Mouse (Mus musculus): ENCODE data around the gene E130311K13Rik.

E130311K13Rik gene

GRCm38 (mm10) chr3:63895786-63896185 lies 33.5 kb downstream of the E130311K13Rik start:
- no peak for DNase-seq (ENCODE audit: low spot score)

DNA sequence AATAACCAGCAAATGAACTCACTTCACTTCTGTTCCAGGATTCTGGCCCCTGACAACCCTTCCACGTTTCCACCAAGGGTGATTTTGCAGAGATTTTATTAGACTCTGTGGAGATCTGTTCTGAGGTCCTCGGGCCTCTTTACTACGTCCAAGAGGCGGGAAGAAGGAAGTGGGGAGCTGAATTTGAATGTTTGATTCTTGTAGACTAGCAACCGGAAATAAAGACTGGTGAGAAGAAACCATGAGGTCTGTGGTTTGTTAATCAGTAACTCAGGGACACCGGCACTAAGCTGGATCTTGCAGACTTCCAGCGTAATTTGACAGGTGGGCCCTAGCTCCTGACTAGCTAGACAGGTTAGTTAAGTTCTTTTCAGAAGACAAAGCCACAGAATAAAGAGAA lies 35.6 kb downstream of the E130311K13Rik start:
- DNase-seq (ENCODE audit: low spot score): peak; percentile 18

DNA sequence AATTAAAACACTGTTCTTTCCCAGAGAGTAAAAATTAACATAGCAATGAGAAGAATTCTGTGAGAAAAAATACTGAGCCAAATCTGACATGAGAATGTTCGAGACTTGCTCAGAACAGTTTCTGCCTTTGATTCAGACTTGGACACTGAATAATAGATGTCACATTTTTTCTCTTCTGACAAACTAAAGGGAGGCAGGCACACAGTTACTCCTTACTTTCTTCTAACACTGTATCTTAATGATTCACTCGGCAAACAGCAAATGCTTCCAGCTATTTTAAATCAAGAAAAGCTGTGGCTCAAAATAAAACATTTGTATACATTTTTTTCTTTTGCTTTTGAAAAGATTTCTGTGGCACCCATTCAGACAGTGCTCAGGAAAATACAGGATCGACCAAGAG lies 37.1 kb downstream of the E130311K13Rik start:
- no peak for DNase-seq (ENCODE audit: low spot score)

DNA sequence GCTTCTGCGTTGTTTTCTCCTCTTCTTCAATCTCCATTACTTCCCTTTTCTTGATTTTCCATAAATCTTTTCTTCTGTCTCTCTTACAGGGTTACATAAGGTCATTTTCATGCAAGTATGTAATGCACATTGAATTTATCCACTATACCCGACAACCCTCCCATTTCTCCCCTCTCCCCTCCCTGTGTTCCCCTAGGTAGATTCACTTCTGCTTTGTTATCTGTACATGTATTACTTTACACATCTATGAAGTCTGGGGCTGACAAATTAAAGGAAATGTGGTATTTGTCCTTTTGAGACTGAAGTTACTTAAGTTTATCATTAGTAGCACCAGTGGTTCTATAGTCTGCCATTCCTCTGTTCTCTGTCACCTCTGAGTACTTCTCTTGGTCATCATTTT lies 48.2 kb downstream of the E130311K13Rik start:
- no peak for DNase-seq (ENCODE audit: low spot score)

DNA sequence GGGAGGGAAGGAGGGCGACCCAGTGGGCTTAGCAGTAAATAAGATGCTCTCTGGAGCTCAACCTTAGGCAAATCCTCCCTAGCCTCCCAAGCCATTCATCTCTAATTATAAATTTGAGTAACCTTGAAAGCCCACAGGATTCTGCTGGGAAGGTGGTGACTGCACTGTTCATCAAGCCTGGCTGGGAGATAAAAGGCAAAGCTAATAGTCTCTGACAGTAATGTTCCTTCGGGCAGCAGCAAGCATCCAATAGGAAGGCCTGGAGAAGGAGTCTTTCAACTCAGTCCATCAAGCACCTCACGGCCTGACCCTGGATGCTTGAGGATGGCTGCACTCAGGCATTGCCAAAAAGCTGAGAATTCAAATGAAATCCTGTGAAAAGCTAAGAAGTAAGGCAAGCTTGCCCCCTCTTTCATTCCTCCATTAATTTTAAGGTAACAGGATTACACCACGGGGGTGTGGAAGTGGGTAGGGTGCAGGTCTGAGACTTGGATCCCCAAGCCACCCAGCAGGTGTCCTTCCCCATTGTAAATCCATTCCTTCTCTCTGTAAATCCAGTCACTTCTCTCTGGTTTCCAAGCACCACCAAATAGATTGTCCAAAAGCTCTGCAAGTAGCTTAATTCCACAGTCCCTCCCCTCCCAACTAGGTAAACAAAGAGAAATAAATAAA lies 50.1 kb downstream of the E130311K13Rik start:
- no peak for DNase-seq (ENCODE audit: low spot score)

- no peak for DNase-seq (ENCODE audit: low spot score)
These were observed 56.5 kb downstream of the E130311K13Rik start for GRCm38 (mm10) chr3:63872818-63873217.

DNA sequence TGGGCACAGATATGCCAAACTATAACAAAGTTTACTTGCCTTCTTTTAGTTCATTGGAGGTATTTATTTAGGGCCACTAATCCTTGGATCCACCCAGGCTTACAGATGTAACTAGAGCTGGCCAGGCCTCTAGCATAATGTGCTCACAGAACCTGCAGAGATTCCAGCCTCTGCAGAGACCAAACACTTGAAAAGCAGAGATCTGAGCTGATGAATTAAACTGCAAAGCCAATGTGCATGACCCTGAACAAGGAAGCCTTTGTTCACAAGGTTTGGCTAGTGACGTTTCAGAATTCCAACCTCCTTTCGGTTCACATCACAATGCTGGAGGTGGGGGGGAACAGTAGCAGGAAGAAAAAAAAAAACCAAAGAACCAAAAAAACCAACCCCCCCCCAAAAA lies 58.0 kb downstream of the E130311K13Rik start:
- DNase-seq (ENCODE audit: low spot score): no peak

- peak; percentile 45 for DNase-seq (ENCODE audit: low spot score)
These were observed 61.0 kb downstream of the E130311K13Rik start for GRCm38 (mm10) chr3:63868285-63868684.

- DNase-seq (ENCODE audit: low spot score): no peak
These were observed 64.2 kb downstream of the E130311K13Rik start for GRCm38 (mm10) chr3:63865069-63865468.

All from urinary bladder, postnatal 14 days (tissue).